Comparison of ENCODE assay signal across 13 mouse cellular contexts in genomic region chr8:5739503-5739902, GRCm38 (mm10).
DNase-seq lines count a peak whose midpoint lies in the region; ATAC-seq and TF ChIP-seq lines count a peak whose summit lies in the region.
"Had no signal": no experiment of that assay in that cellular context is flagged by ENCODE, and none has a peak within 500 bp of the region (broad histone marks: within the 10 kb centered on the region; RNA-seq: fewer than 3 reads in every experiment).

No protein-coding gene starts in this region.

- no peak overlapping the region for H3K4me3 ChIP-seq in kidney, adult 2 months (ENCODE audit: insufficient read depth, low read depth, low read length)
- H3K4me3 ChIP-seq in kidney, embryonic 14.5 days (ENCODE audit: low read length) = no peak overlapping the region
- no peak overlapping the region for H3K4me3 ChIP-seq in stomach, embryonic 15.5 days (replicated peaks)
- H3K4me3 ChIP-seq: intestine, embryonic 15.5 days; myocyte had no signal

- TF ChIP-seq POLR2A in kidney, adult 2 months (IDR thresholded peaks at IDR 0.05; ENCODE audit: low read depth, low read length) = no peak

- ATAC-seq in kidney, embryonic 14.5 days (ENCODE audit: low FRiP score, low TSS enrichment) = no peak
- peak; percentile 43; the same call in 1 of the 2 replicates for ATAC-seq in stomach, embryonic 15.5 days (ENCODE audit: insufficient read depth, low FRiP score, low read depth)
- ATAC-seq: intestine, embryonic 15.5 days had no signal

- no peaks in the 10 kb centered on the region for H3K4me1 ChIP-seq in kidney, adult 2 months (ENCODE audit: control insufficient read depth, insufficient read depth, low read length)
- H3K4me1 ChIP-seq in kidney, embryonic 14.5 days (ENCODE audit: control insufficient read depth, insufficient read depth, low read length) = no peaks in the 10 kb centered on the region
- H3K4me1 ChIP-seq in stomach, embryonic 15.5 days = no peaks in the 10 kb centered on the region
- H3K4me1 ChIP-seq: intestine, embryonic 15.5 days had no signal

- H3K27ac ChIP-seq in kidney, adult 2 months (ENCODE audit: insufficient read depth, low read depth, low read length) = no peak overlapping the region
- H3K27ac ChIP-seq in kidney, embryonic 14.5 days (ENCODE audit: low read depth, low read length) = no peak overlapping the region
- no peak overlapping the region for H3K27ac ChIP-seq in stomach, embryonic 15.5 days
- H3K27ac ChIP-seq: intestine, embryonic 15.5 days; liver, embryonic 14.5 days had no signal

- peak; percentile 2 for DNase-seq in kidney, adult 2 months
- peak; percentile 0 for DNase-seq in ovary, postnatal 14 days (ENCODE audit: low spot score)
- DNase-seq in ovary, postnatal 10 days (ENCODE audit: low spot score) = no peak
- DNase-seq in cerebellum, adult 9-10 months = peak; percentile 6
- no peak for DNase-seq in c-Kit-positive CD71-positive TER-119-positive erythroid progenitor cells, embryonic 14.5 days (ENCODE audit: low spot score)
- no peak for DNase-seq in B cell, adult 2 months
- DNase-seq: gastrocnemius, postnatal 10 days had no signal

- TF ChIP-seq CTCF in kidney, adult 2 months (conservative IDR thresholded peaks at IDR 0.05; ENCODE audit: insufficient read depth, insufficient read length, low read depth, low read length) = no peak

- no peaks in the 10 kb centered on the region for H3K27me3 ChIP-seq in kidney, adult 2 months (replicated peaks; ENCODE audit: control insufficient read depth, insufficient read depth, low read length)
- H3K27me3 ChIP-seq in kidney, embryonic 14.5 days (ENCODE audit: control insufficient read depth, insufficient read depth, low read length) = no peaks in the 10 kb centered on the region
- H3K27me3 ChIP-seq in stomach, embryonic 15.5 days (replicated peaks) = no peaks in the 10 kb centered on the region
- H3K27me3 ChIP-seq: intestine, embryonic 15.5 days had no signal

- H3K36me3 ChIP-seq in kidney, adult 2 months (ENCODE audit: control insufficient read depth, insufficient read depth, low read length) = no peaks in the 10 kb centered on the region
- H3K36me3 ChIP-seq in kidney, embryonic 14.5 days (ENCODE audit: control insufficient read depth, insufficient read depth, low read length) = no peaks in the 10 kb centered on the region
- no peaks in the 10 kb centered on the region for H3K36me3 ChIP-seq in stomach, embryonic 15.5 days
- H3K36me3 ChIP-seq: G1E; intestine, embryonic 15.5 days had no signal

- 66% methylated on average over 2 of the region's 2 CpGs for WGBS in kidney, adult 2 months
- 63% methylated on average over 2 of the region's 2 CpGs for WGBS in kidney, embryonic 14.5 days
- 70% methylated on average over 2 of the region's 2 CpGs for WGBS in stomach, embryonic 15.5 days

- no peak overlapping the region for H3K4me2 ChIP-seq in kidney, embryonic 14.5 days (replicated peaks; ENCODE audit: low read depth, low read length)
- H3K4me2 ChIP-seq in stomach, embryonic 15.5 days = no peak overlapping the region
- H3K4me2 ChIP-seq: intestine, embryonic 15.5 days had no signal

- no peaks in the 10 kb centered on the region for H3K9me3 ChIP-seq in kidney, embryonic 14.5 days (ENCODE audit: control insufficient read depth, low read length)
- H3K9me3 ChIP-seq in stomach, embryonic 15.5 days = no peaks in the 10 kb centered on the region
- H3K9me3 ChIP-seq: G1E; intestine, embryonic 15.5 days had no signal

- no peak overlapping the region for H3K9ac ChIP-seq in kidney, embryonic 14.5 days (ENCODE audit: low read depth, low read length)
- H3K9ac ChIP-seq in stomach, embryonic 15.5 days = no peak overlapping the region
- H3K9ac ChIP-seq: intestine, embryonic 15.5 days; liver, embryonic 14.5 days had no signal

Comparison
In these comparisons a context has a peak if more than half of its experiments do, and no peak if none do; other contexts are left out.
1. DNase-seq: peak in kidney, adult 2 months (single experiment), ovary, postnatal 14 days (single experiment) and cerebellum, adult 9-10 months (single experiment); none in ovary, postnatal 10 days (single experiment), c-Kit-positive CD71-positive TER-119-positive erythroid progenitor cells, embryonic 14.5 days (single experiment) and B cell, adult 2 months (0 of 2).